Mouse (Mus musculus) liver, embryonic 15.5 days (tissue): ENCODE measurements around the gene Serpinb1c. TPM values are rescaled to one million over a fixed set of nuclear protein-coding genes. Genes with fewer than 3 reads are reported as not detected.
"Not testable (repeated sequence)": the region's sequence is repeated elsewhere in the genome, so short reads cannot be mapped to it uniquely, and the experiment has no call there.

Experiments
- ATAC-seq: fragments of 200-750 bp; cut with Nextera tagmentation; 2 replicates; pipeline ENCODE4 v1.8.0; 2017; ENCODE audit warnings: moderate number of reproducible peaks, mild to moderate bottlenecking, moderate library complexity; ENCODE audit not compliant: insufficient read depth
- H3K27ac ChIP-seq: fragments of 300-500 bp; sonication (generic); replicated peaks from 2 replicates; pipeline ENCODE4 v1.5.1; 2015; ENCODE audit warnings: mild to moderate bottlenecking, inconsistent platforms
- H3K27me3 ChIP-seq: fragments of 300-500 bp; sonication (generic); 2 replicates; pipeline ENCODE4 v1.6.1; 2015; ENCODE audit warnings: mild to moderate bottlenecking, inconsistent platforms
- H3K36me3 ChIP-seq: fragments of 300-500 bp; sonication (generic); replicated peaks from 2 replicates; pipeline ENCODE4 v1.6.1; 2015; ENCODE audit warnings: moderate library complexity, mild to moderate bottlenecking, inconsistent platforms
- H3K4me1 ChIP-seq: fragments of 300-500 bp; sonication (generic); replicated peaks from 2 replicates; pipeline ENCODE4 v1.6.1; 2015; ENCODE audit warnings: inconsistent platforms
- H3K4me2 ChIP-seq: fragments of 300-500 bp; sonication (generic); 2 replicates; pipeline ENCODE4 v1.6.1; 2015; ENCODE audit warnings: moderate library complexity, mild to moderate bottlenecking, inconsistent platforms
- H3K4me3 ChIP-seq: fragments of 300-500 bp; sonication (generic); replicated peaks from 2 replicates; pipeline ENCODE4 v1.5.1; 2015; ENCODE audit warnings: mild to moderate bottlenecking, inconsistent platforms
- H3K9ac ChIP-seq: fragments of 300-500 bp; sonication (generic); 2 replicates; pipeline ENCODE4 v1.6.1; 2015; ENCODE audit warnings: moderate library complexity, mild to moderate bottlenecking, inconsistent platforms
- H3K9me3 ChIP-seq: fragments of 300-500 bp; sonication (generic); replicated peaks from 2 replicates; pipeline ENCODE4 v1.6.1; 2016; ENCODE audit warnings: inconsistent platforms
- WGBS: fragments of 180-500 bp; shearing (Covaris S2); methylation state at CpG from one replicate; pipeline ENCODE4 v1.1.7; 2015; ENCODE audit warnings: mixed read lengths; ENCODE audit not compliant: insufficient replicate concordance; 5-methylcytosine and 5-hydroxymethylcytosine counted together
- polyA plus RNA-seq: library from polyadenylated mRNA; unstranded; fragments of >200 nt; fragmentation: Nextera tagmentation; extraction: Ambion mirVana; gene quantifications from 2 replicates; pipeline ENCODE4 v1.2.1, GENCODE M21; 2015

The Serpinb1c gene
- polyA plus RNA-seq, 1 experiment from 2014 or later: not detected

GRCm38 (mm10) chr13:32903211-32903873, 5.3 kb upstream of the Serpinb1c start:
- WGBS: 15% methylated on average over 8 of the region's 8 CpGs
- no peaks in the 10 kb centered on the region for H3K27me3 ChIP-seq
- H3K9ac ChIP-seq: no peak overlapping the region
- H3K4me3 ChIP-seq: no peak overlapping the region
- H3K4me2 ChIP-seq: no peak overlapping the region
- H3K27ac ChIP-seq: no peak overlapping the region
- no peaks in the 10 kb centered on the region for H3K4me1 ChIP-seq
- no peaks in the 10 kb centered on the region for H3K9me3 ChIP-seq
- peak; percentile 64 for ATAC-seq
- no peaks in the 10 kb centered on the region for H3K36me3 ChIP-seq

- Histone ChIP-seq H3K27me3 (no peaks in the 10 kb centered on the region), H3K27ac (no peak overlapping the region), H3K9me3 (no peaks in the 10 kb centered on the region), H3K9ac (no peak overlapping the region), H3K4me1 (no peaks in the 10 kb centered on the region), H3K4me2 (no peak overlapping the region), H3K4me3 (no peak overlapping the region), H3K36me3 (no peaks in the 10 kb centered on the region)
- WGBS: 13% methylated on average over 4 of the region's 4 CpGs
- no peak for ATAC-seq
Observed at GRCm38 (mm10) chr13:32902481-32903015, 4.5 kb upstream of the Serpinb1c start.

- no peaks in the 10 kb centered on the region for H3K9me3 ChIP-seq
- no peak overlapping the region for H3K27ac ChIP-seq
- ATAC-seq: no peak
- H3K4me1 ChIP-seq: no peaks in the 10 kb centered on the region
- no peak overlapping the region for H3K9ac ChIP-seq
- H3K4me3 ChIP-seq: no peak overlapping the region
- H3K27me3 ChIP-seq: no peaks in the 10 kb centered on the region
- no peaks in the 10 kb centered on the region for H3K36me3 ChIP-seq
- no peak overlapping the region for H3K4me2 ChIP-seq
- 11% methylated on average over 2 of the region's 2 CpGs for WGBS
Observed at GRCm38 (mm10) chr13:32900639-32901038, 2.6 kb upstream of the Serpinb1c start.

- not testable (repeated sequence) for H3K9ac ChIP-seq, H3K36me3 ChIP-seq, H3K4me2 ChIP-seq, H3K4me1 ChIP-seq, H3K9me3 ChIP-seq, H3K27ac ChIP-seq, ATAC-seq, H3K4me3 ChIP-seq, H3K27me3 ChIP-seq
- 56% methylated on average over 2 of the region's 2 CpGs for WGBS
Observed at GRCm38 (mm10) chr13:32899114-32899513, 1.1 kb upstream of the Serpinb1c start.

- H3K4me3 ChIP-seq: no peak overlapping the region
- 43% methylated on average over 4 of the region's 4 CpGs for WGBS
- no peaks in the 10 kb centered on the region for H3K27me3 ChIP-seq
- no peak overlapping the region for H3K27ac ChIP-seq
- no peak overlapping the region for H3K4me2 ChIP-seq
- no peaks in the 10 kb centered on the region for H3K4me1 ChIP-seq
- H3K36me3 ChIP-seq: no peaks in the 10 kb centered on the region
- no peak overlapping the region for H3K9ac ChIP-seq
- no peak for ATAC-seq
- H3K9me3 ChIP-seq: no peaks in the 10 kb centered on the region
Observed at GRCm38 (mm10) chr13:32896931-32897330, 1.1 kb downstream of the Serpinb1c start.

- Histone ChIP-seq H3K4me3 (no peak overlapping the region), H3K9ac (no peak overlapping the region), H3K9me3 (no peaks in the 10 kb centered on the region), H3K36me3 (no peaks in the 10 kb centered on the region), H3K27me3 (no peaks in the 10 kb centered on the region), H3K4me1 (no peaks in the 10 kb centered on the region), H3K4me2 (no peak overlapping the region), H3K27ac (no peak overlapping the region)
- no peak for ATAC-seq
Observed at GRCm38 (mm10) chr13:32884755-32885154, 13.3 kb downstream of the Serpinb1c start.

- H3K4me1 ChIP-seq: no peaks in the 10 kb centered on the region
- 27% methylated on average over 1 of the region's 1 CpGs for WGBS
- H3K27ac ChIP-seq: no peak overlapping the region
- no peaks in the 10 kb centered on the region for H3K36me3 ChIP-seq
- no peak overlapping the region for H3K9ac ChIP-seq
- H3K4me2 ChIP-seq: no peak overlapping the region
- H3K4me3 ChIP-seq: no peak overlapping the region
- no peaks in the 10 kb centered on the region; the same call in 1 of the 2 replicates for H3K27me3 ChIP-seq
- no peaks in the 10 kb centered on the region for H3K9me3 ChIP-seq
- no peak for ATAC-seq
Observed at GRCm38 (mm10) chr13:32873862-32874261, 24.1 kb downstream of the Serpinb1c start.

GRCm38 (mm10) chr13:32868843-32869242, 29.2 kb downstream of the Serpinb1c start:
- H3K27ac ChIP-seq: no peak overlapping the region
- no peaks in the 10 kb centered on the region; the same call in 1 of the 2 replicates for H3K27me3 ChIP-seq
- no peak overlapping the region for H3K9ac ChIP-seq
- H3K4me2 ChIP-seq: no peak overlapping the region
- H3K4me1 ChIP-seq: no peaks in the 10 kb centered on the region
- H3K36me3 ChIP-seq: no peaks in the 10 kb centered on the region
- 39% methylated on average over 5 of the region's 5 CpGs for WGBS
- no peak for ATAC-seq
- H3K4me3 ChIP-seq: no peak overlapping the region
- no peaks in the 10 kb centered on the region for H3K9me3 ChIP-seq

- not testable (repeated sequence) for H3K27me3 ChIP-seq, H3K9me3 ChIP-seq, H3K9ac ChIP-seq, H3K4me3 ChIP-seq, H3K4me2 ChIP-seq, H3K27ac ChIP-seq, H3K4me1 ChIP-seq, H3K36me3 ChIP-seq, ATAC-seq
- WGBS: 34% methylated on average over 4 of the region's 4 CpGs
Observed at GRCm38 (mm10) chr13:32868233-32868632, 29.8 kb downstream of the Serpinb1c start.

GRCm38 (mm10) chr13:32867030-32867429, 31.0 kb downstream of the Serpinb1c start:
- Histone ChIP-seq H3K9me3 (no peaks in the 10 kb centered on the region), H3K27ac (no peak overlapping the region), H3K36me3 (no peaks in the 10 kb centered on the region), H3K4me3 (no peak overlapping the region), H3K9ac (no peak overlapping the region), H3K4me2 (no peak overlapping the region), H3K4me1 (no peaks in the 10 kb centered on the region), H3K27me3 (no peaks in the 10 kb centered on the region; the same call in 1 of the 2 replicates)
- WGBS: 39% methylated on average over 2 of the region's 2 CpGs
- ATAC-seq: no peak

- ATAC-seq: no peak
- no peaks in the 10 kb centered on the region for H3K9me3 ChIP-seq
- H3K36me3 ChIP-seq: no peaks in the 10 kb centered on the region
- H3K4me2 ChIP-seq: no peak overlapping the region
- WGBS: 2% methylated on average over 9 of the region's 9 CpGs
- H3K4me1 ChIP-seq: no peaks in the 10 kb centered on the region
- no peaks in the 10 kb centered on the region; the same call in 1 of the 2 replicates for H3K27me3 ChIP-seq
- no peak overlapping the region for H3K27ac ChIP-seq
- no peak overlapping the region for H3K9ac ChIP-seq
- H3K4me3 ChIP-seq: no peak overlapping the region
Observed at GRCm38 (mm10) chr13:32866484-32866883, 31.5 kb downstream of the Serpinb1c start.

GRCm38 (mm10) chr13:32865591-32865990, 32.4 kb downstream of the Serpinb1c start:
- no peak for ATAC-seq
- no peak overlapping the region for H3K4me2 ChIP-seq
- H3K9me3 ChIP-seq: no peaks in the 10 kb centered on the region
- no peak overlapping the region for H3K9ac ChIP-seq
- H3K4me1 ChIP-seq: no peaks in the 10 kb centered on the region
- no peak overlapping the region for H3K27ac ChIP-seq
- no peaks in the 10 kb centered on the region; the same call in 1 of the 2 replicates for H3K27me3 ChIP-seq
- H3K4me3 ChIP-seq: no peak overlapping the region
- no peaks in the 10 kb centered on the region for H3K36me3 ChIP-seq
- WGBS: 50% methylated on average over 2 of the region's 2 CpGs
